Mouse (Mus musculus) heart, adult 2 months (tissue): ENCODE results near the gene Slc16a12. TPM values are rescaled to one million over a fixed set of nuclear protein-coding genes. Genes with fewer than 3 reads are reported as not detected.
A peak's percentile ranks its signal among the peaks of the same experiment; 100 is the strongest.

ENCODE experiments used
- DNase-seq, 2 experiments: peaks; one replicate each; pipeline ENCODE4 v3.0.0; 2021
- H3K27ac ChIP-seq: fragments of 200-600 bp; 2 replicates; pipeline ENCODE4 v1.8.1; 2022
- H3K27me3 ChIP-seq: fragments of 200-500 bp; 2 replicates; pipeline ENCODE4 v1.6.1; 2012; ENCODE audit warnings: mild to moderate bottlenecking, low read length, inconsistent platforms, mixed read lengths; ENCODE audit not compliant: control insufficient read depth, insufficient read depth
- H3K36me3 ChIP-seq: fragments of 200-500 bp; 2 replicates; pipeline ENCODE4 v1.6.1; 2012; ENCODE audit warnings: low read length, inconsistent platforms; ENCODE audit not compliant: control insufficient read depth, insufficient read depth
- H3K4me1 ChIP-seq: fragments of 200-500 bp; 2 replicates; pipeline ENCODE4 v1.6.1; 2011; ENCODE audit warnings: low read length; ENCODE audit not compliant: control insufficient read depth, insufficient read depth
- H3K4me3 ChIP-seq: fragments of 200-600 bp; 2 replicates; pipeline ENCODE4 v1.8.1; 2022
- H3K79me2 ChIP-seq: fragments of 200-500 bp; replicated peaks from 2 replicates; pipeline ENCODE4 v1.6.1; 2012; ENCODE audit warnings: mild to moderate bottlenecking, inconsistent platforms, low read length, moderate library complexity, mixed read lengths; ENCODE audit not compliant: control insufficient read depth, insufficient read depth
- H3K9ac ChIP-seq: fragments of 200-500 bp; 2 replicates; pipeline ENCODE4 v1.6.1; 2012; ENCODE audit warnings: low read depth, mild to moderate bottlenecking, control low read depth, inconsistent platforms, low read length, mixed read lengths
- CTCF ChIP-seq: fragments of 200-600 bp; IDR thresholded peaks from 2 replicates; pipeline ENCODE4 v1.8.1; 2022; ENCODE audit warnings: antibody characterized with exemption, mild to moderate bottlenecking, moderate library complexity
- EP300 ChIP-seq: fragments of 200-500 bp; IDR thresholded peaks from 2 replicates; pipeline ENCODE4 v1.6.1; 2011; ENCODE audit warnings: low read depth, low read length, control low read depth; ENCODE audit not compliant: insufficient read depth
- POLR2A ChIP-seq: fragments of 200-500 bp; IDR thresholded peaks from 2 replicates; pipeline ENCODE4 v1.6.1; 2011; ENCODE audit warnings: mild to moderate bottlenecking, low read depth, low read length, control low read depth; ENCODE audit not compliant: insufficient read depth
- WGBS: fragments of 180-500 bp; shearing (Covaris S2); methylation state at CpG from one replicate; pipeline ENCODE4 v1.1.7; 2018; 5-methylcytosine and 5-hydroxymethylcytosine counted together
- intact Hi-C: fragments of 180-260 bp; cut with DNase I; formaldehyde crosslinking; loops from one replicate; pipeline ENCODE4 v1.15.1; 2025
- polyA plus RNA-seq: library from polyadenylated mRNA; depleted of rRNA; stranded (reverse); fragments of >200 nt; gene quantifications from 2 replicates; pipeline ENCODE4 v1.2.3, GENCODE M21; 2012
- total RNA-seq, 2 experiments: library from RNA; stranded (reverse); gene quantifications; 2 replicates each; pipeline ENCODE4 v1.2.3; 2021

Slc16a12 gene
- total and polyA plus RNA-seq, 3 experiments = 1.7 to 2.7 (median 2.0) TPM

GRCm38 (mm10) chr19:34733020-34733419 is 14.1 kb downstream of the Slc16a12 start:
- DNase-seq = no peak

DNA sequence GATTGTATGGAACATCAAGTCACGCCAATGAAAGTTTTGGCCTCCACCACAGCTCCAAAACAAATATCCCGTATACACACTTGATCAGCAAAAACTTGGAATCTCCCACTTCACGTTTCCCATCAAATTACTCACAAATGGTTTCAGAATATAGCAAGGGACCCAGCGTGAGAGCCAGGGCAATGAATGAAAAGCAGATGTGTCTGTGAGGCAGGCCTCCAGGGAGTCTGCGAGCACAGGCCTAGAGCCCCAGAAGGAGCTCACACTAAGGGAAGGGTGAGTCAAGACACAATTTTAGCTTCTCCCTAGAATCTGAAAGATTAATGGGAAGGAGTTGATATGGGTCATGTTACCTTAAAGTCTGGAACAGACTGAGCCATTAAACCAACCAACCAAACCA is 15.7 kb downstream of the Slc16a12 start:
- TF ChIP-seq POLR2A (no peak), CTCF (no peak), EP300 (no peak)
- no peak for DNase-seq

More at GRCm38 (mm10) chr19:34733020-34733419, 14.1 kb downstream of the Slc16a12 start:
- no peaks in the 10 kb centered on the region for H3K36me3 ChIP-seq
- no peaks in the 10 kb centered on the region for H3K27me3 ChIP-seq
- intact Hi-C loops = no loop called here
- 51% methylated on average over 3 of the region's 3 CpGs for WGBS
- peak overlapping the region; percentile 20; the same call in 1 of the 2 replicates for H3K27ac ChIP-seq
- H3K4me3 ChIP-seq = no peak overlapping the region
- H3K9ac ChIP-seq = no peak overlapping the region
- TF ChIP-seq POLR2A = no peak
- H3K79me2 ChIP-seq = no peaks in the 10 kb centered on the region
- no peaks in the 10 kb centered on the region for H3K4me1 ChIP-seq

DNA sequence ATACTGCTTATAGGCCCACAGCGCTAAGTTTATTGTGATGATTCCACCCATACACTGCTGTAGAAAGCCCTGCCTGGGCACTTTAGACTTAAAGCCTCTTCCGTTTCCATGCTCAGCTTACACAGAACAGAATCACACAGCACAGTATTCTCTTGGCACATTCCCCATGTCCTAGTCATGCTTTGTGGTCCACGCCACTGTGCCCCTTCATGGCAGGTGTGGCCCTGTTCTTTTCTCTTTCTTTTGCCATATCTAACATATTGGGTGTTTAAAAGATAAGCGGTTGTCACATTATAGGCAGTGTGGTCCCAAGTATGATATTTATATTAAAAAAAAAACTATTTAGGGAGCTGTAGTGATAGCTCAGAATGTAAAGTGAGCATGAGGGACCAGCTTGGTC is 16.5 kb downstream of the Slc16a12 start:
- no peak for DNase-seq
- no peaks in the 10 kb centered on the region for H3K27me3 ChIP-seq
- peaks cover 7% of the 10 kb centered on the region for H3K4me1 ChIP-seq
- WGBS = 95% methylated on average over 4 of the region's 4 CpGs
- H3K36me3 ChIP-seq = no peaks in the 10 kb centered on the region
- no peaks in the 10 kb centered on the region for H3K79me2 ChIP-seq
- TF ChIP-seq EP300 (no peak), CTCF (no peak), POLR2A (no peak)
- H3K9ac ChIP-seq = no peak overlapping the region
- H3K4me3 ChIP-seq = no peak overlapping the region
- intact Hi-C loops = no loop called here
- no peak overlapping the region for H3K27ac ChIP-seq

More for the DNA sequence above, 15.7 kb downstream of the Slc16a12 start:
- H3K36me3 ChIP-seq = no peaks in the 10 kb centered on the region
- intact Hi-C loops = no loop called here
- no peaks in the 10 kb centered on the region for H3K79me2 ChIP-seq
- no peak overlapping the region for H3K27ac ChIP-seq
- H3K4me1 ChIP-seq = peaks cover under 1% of the 10 kb centered on the region; the same call in 1 of the 2 replicates
- no peak overlapping the region for H3K4me3 ChIP-seq
- H3K9ac ChIP-seq = no peak overlapping the region
- 79% methylated on average over 5 of the region's 5 CpGs for WGBS
- H3K27me3 ChIP-seq = no peaks in the 10 kb centered on the region

- H3K27me3 ChIP-seq = no peaks in the 10 kb centered on the region
- H3K27ac ChIP-seq = no peak overlapping the region
- no peak overlapping the region for H3K9ac ChIP-seq
- H3K79me2 ChIP-seq = no peaks in the 10 kb centered on the region
- intact Hi-C loops = loop anchor here (5.0 kb wide), 1 partner anchor 57 kb away; no protein-coding TSS in a partner anchor
- H3K4me3 ChIP-seq = no peak overlapping the region
- TF ChIP-seq EP300 (no peak), CTCF (no peak), POLR2A (no peak)
- no peaks in the 10 kb centered on the region for H3K36me3 ChIP-seq
- no peak for DNase-seq
- WGBS = 85% methylated on average over 3 of the region's 3 CpGs
- H3K4me1 ChIP-seq = peaks cover 11% of the 10 kb centered on the region
Observed at GRCm38 (mm10) chr19:34729505-34729904, 17.6 kb downstream of the Slc16a12 start.

- no peaks in the 10 kb centered on the region for H3K36me3 ChIP-seq
- intact Hi-C loops = loop anchor here (5.0 kb wide), 1 partner anchor 54 kb away; no protein-coding TSS in a partner anchor
- WGBS = 43% methylated on average over 1 of the region's 1 CpGs
Observed at GRCm38 (mm10) chr19:34726254-34726962, 20.7 kb downstream of the Slc16a12 start.

DNA sequence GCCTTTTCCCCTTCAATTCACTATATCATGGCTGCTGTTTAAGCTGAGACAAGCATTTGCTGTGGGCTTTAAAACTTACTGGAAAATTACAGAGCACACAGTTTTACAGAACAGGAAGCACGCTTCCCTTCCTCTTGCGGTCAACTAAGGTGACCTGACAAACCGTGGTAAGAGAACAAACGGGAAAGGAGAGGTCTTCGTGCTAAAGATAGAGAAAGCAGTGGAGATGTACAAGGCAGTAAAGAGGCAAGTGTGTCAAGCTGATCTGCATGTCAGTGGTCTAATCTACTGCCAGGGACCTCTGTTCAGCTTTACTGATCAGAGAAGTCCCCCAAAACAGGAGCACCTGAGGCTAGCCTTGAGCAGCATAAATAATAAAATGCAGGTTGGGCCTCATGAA is 21.7 kb downstream of the Slc16a12 start:
- Histone ChIP-seq H3K36me3 (no peaks in the 10 kb centered on the region), H3K9ac (no peak overlapping the region), H3K4me3 (no peak overlapping the region), H3K79me2 (no peaks in the 10 kb centered on the region), H3K27me3 (no peaks in the 10 kb centered on the region), H3K4me1 (peaks cover 11% of the 10 kb centered on the region), H3K27ac (peak overlapping the region; percentile 58)
- intact Hi-C loops = loop anchor here (5.0 kb wide), 1 partner anchor 53 kb away; no protein-coding TSS in a partner anchor
- WGBS = 30% methylated on average over 5 of the region's 5 CpGs
- TF ChIP-seq CTCF (no peak), POLR2A (no peak), EP300 (no peak)
- no peak for DNase-seq

More at GRCm38 (mm10) chr19:34726254-34726962, 20.7 kb downstream of the Slc16a12 start:
- Histone ChIP-seq H3K27ac (peak overlapping the region; percentile 58; the same call in 1 of the 2 replicates), H3K4me3 (no peak overlapping the region), H3K27me3 (no peaks in the 10 kb centered on the region), H3K79me2 (no peaks in the 10 kb centered on the region), H3K9ac (no peak overlapping the region), H3K4me1 (peaks cover 11% of the 10 kb centered on the region)
- no peak for DNase-seq
- no peak for TF ChIP-seq POLR2A
- TF ChIP-seq CTCF = no peak
- no peak for TF ChIP-seq EP300
